Mouse (Mus musculus): ENCODE results near the gene Lamp1.

The Lamp1 gene

GRCm38 (mm10) chr8:13162098-13162497 lies 3.1 kb downstream of the Lamp1 start:
- DNase-seq (ENCODE audit: extremely low read depth, insufficient read length, low spot score): no peak

DNA sequence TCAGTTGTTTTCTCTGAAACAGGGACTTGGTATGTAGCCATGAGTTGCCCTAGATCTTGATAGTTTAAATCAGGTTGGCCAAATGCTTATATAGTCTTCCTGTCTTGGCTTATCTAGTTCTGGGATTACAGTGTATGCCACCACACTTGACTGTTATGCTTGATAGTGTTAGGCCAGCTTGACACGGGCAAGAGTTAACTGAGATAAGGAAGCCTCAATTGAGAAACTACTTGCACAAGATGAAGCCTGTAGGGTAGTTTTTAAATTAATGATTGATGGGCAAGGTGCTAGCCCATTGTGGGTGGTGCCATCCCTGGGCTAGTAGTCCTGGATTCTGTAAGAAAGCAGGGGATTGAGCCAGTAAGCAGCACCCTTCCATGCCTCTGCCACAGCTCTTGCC lies 4.6 kb downstream of the Lamp1 start:
- DNase-seq (ENCODE audit: extremely low read depth, insufficient read length, low spot score): no peak

DNA sequence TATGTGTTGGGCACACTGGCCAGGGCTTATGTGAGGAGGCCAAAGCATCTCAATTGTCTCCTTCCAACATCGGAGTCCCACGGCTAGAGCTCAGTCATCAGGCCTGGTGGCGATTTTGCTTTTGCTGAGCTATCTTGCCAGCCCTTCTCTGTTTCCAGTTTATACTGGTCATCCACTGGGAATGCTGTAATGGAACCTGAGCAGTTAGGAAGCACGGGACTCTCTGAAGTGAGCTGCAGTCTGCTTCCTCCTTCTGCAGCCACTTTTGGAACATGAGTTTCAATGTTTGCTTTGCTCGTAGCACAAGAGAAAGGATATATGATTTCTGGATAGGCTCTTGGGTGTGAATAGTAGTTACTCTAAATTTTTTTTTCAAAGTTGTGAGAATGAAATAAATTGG lies 5.4 kb downstream of the Lamp1 start:
- DNase-seq (ENCODE audit: extremely low read depth, insufficient read length, low spot score): no peak

GRCm38 (mm10) chr8:13170510-13170909 lies 11.5 kb downstream of the Lamp1 start:
- DNase-seq (ENCODE audit: extremely low read depth, insufficient read length, low spot score): no peak

DNA sequence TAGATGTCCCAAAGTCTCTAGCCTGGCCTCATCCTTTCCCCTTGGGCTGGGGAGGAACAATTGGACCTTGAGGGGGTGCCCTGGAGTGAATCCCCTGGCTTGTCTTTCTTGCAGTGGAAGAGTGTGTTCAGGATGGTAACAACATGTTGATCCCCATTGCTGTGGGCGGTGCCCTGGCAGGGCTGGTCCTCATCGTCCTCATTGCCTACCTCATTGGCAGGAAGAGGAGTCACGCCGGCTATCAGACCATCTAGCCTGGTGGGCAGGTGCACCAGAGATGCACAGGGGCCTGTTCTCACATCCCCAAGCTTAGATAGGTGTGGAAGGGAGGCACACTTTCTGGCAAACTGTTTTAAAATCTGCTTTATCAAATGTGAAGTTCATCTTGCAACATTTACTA lies 15.3 kb downstream of the Lamp1 start:
- no peak for DNase-seq (ENCODE audit: extremely low read depth, insufficient read length, low spot score)

DNA sequence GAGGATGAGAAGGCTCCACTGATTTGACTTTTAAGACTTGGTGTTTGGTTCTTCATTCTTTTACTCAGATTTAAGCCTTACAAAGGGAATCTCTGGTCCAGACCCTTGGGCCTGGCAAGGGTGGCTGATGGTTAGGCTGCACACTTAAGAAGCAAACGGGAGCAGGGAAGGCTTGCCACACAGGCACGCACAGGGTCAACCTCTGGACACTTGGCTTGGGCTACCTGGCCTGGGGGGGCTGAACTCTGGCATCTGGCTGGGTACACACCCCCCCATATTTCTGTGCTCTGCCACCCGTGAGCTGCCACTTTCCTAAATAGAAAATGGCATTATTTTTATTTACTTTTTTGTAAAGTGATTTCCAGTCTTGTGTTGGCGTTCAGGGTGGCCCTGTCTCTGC lies 15.8 kb downstream of the Lamp1 start:
- no peak for DNase-seq (ENCODE audit: extremely low read depth, insufficient read length, low spot score)

DNA sequence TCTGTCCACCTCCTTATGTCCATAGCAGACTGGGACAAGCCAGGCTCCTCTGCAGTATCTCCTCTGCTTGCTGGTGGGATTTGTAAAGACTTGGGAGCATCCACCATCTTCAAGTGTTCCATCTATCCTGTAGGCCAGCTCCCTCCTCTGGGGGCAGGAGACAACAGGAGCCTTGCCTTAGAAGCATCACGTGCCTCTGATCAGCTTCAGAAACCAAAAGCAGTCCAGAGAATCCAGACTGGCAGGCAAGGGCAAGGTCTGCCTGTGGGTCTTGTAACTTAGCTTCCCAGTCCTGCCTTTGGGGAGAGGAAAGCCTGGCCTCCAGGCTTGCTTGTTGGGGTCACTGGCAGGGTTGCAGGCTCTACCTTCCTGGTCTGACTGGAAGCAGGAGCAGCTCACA lies 16.7 kb downstream of the Lamp1 start:
- DNase-seq (ENCODE audit: extremely low read depth, insufficient read length, low spot score): no peak

DNA sequence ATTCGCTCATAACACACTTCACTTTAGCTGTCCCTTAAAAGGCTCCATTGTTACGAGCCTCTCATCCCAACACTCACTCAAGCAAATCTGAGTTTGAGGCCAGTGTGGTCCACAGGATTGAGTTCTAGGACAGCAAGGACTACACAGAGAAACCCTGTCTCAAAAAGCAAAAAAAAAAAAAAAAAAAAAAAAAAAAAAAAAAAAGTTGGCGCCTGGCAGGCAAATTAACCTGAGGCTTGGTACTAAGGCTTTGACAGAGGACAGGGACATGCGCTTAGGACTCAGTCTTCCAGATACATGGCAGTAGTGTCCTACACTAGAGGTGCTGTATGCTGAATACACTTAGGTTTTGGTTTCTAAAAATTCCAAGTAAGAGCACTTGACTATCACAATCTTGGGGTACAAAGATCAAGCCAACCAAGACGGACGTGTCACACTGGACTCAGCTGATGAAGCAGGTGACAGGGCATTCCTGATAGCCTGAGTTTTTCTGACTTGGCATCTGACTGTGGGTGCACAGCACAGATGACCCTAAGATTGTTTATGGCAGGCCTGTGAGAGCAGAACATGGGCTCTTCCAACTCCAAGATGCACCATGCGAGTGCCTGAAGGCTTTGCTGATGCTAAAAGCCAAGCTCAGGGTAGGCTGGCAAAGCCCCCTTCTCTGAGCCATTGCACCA lies 18.4 kb downstream of the Lamp1 start:
- no peak for DNase-seq (ENCODE audit: extremely low read depth, insufficient read length, low spot score)

DNA sequence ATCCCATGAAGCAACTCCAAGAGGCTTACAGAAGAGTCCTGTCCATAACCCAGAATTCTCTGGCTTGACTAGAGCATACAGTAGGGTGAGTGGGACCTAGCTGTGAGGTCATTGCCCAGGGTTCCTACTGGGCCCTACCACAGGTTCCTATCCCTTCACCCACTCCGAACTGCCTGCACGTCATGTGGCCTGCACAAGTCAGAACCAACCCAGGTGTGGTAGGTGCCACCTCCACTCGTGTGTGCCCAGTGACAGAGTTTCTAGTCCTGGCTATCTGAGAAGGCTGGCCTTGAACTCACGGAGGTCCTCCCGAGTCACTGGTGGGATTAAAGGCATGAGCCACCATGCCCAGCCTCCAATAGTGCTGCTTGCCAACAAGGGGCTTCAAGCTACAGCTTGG lies 19.2 kb downstream of the Lamp1 start:
- no peak for DNase-seq (ENCODE audit: extremely low read depth, insufficient read length, low spot score)

- no peak for DNase-seq (ENCODE audit: extremely low read depth, insufficient read length, low spot score)
These were observed 20.5 kb downstream of the Lamp1 start for GRCm38 (mm10) chr8:13179482-13179881.

DNA sequence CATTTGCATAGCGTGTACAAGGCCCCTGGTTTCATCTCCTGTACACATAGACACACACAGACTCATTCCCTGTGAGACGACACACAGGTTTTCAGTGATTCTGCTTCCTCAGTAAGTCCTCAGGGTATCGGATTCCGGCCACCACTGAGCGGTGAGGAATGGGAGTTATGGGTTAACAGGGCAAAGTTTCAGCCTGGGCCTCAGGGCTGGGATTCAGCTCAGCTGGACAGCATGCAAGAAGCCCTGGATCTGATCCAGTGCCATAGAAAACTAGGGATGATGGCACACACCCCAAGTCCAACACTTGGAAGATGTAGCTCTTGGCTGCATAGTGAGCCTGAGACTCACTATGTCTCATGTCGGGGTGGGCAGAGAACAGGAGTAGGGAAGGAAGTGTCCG lies 21.0 kb downstream of the Lamp1 start:
- DNase-seq (ENCODE audit: extremely low read depth, insufficient read length, low spot score): no peak

- no peak for DNase-seq (ENCODE audit: extremely low read depth, insufficient read length, low spot score)
These were observed 21.4 kb downstream of the Lamp1 start for GRCm38 (mm10) chr8:13180408-13180807.

- DNase-seq (ENCODE audit: extremely low read depth, insufficient read length, low spot score): no peak
These were observed 22.1 kb downstream of the Lamp1 start for GRCm38 (mm10) chr8:13180911-13181690.

DNA sequence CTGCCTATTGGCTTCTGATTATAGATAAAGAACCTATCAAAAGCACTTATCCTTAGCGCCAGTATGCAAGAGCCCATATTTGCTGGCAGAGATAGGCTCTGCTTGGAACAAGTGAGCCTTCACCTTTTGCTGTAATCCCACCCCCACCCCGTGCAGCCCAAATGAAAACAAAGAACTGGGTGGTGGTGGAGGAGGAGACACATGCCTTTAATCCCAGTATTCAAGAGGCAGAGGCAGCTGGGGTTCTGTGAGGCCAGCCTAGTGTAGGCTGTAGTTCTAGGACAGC lies 22.7 kb downstream of the Lamp1 start:
- DNase-seq (ENCODE audit: extremely low read depth, insufficient read length, low spot score): no peak

GRCm38 (mm10) chr8:13186819-13187218 lies 27.9 kb downstream of the Lamp1 start:
- no peak for DNase-seq (ENCODE audit: extremely low read depth, insufficient read length, low spot score)

- no peak for DNase-seq (ENCODE audit: extremely low read depth, insufficient read length, low spot score)
These were observed 28.3 kb downstream of the Lamp1 start for GRCm38 (mm10) chr8:13187229-13187628.

DNA sequence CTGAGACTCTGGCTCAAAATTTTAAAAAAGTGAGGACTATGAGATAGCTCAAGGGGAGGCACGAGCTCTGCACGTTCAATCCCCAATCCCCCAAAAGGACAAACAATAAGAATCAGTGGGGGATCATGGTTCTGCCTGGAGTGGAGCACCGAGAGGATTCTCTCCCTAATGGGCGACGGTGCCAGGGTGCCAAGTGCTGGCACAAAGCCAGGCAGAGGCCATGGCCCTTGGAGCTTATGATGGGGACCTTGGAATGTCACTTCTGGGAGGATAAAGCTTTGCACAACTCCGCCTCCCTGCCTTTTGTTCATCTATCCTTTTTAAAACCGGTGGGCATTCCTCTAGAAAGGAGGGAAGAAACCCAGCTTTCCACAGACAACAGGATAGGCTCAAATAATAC lies 28.7 kb downstream of the Lamp1 start:
- no peak for DNase-seq (ENCODE audit: extremely low read depth, insufficient read length, low spot score)

DNA sequence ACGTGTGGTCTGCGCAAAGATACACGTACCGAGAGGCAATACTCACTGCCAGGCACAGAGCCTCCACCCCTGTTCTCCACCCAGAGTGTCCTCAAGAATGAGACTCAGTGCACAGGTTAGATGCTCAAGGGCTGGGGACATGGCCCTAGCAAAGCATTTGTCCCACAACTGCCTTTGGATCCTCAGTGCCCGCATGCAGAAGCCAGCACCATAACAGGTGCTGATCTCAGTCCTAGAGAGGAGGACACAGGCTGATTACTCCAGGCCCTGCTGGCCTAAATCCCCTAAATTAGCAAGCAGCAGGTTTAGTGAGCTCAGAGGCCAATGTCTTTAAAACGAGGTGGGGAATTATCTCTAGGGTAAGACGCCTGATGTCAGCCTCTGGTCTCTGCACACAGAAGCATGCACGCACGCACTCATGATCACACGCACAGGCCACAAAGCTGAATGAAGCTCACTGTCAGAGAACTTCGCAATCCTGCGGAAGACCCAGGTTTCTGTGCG lies 29.1 kb downstream of the Lamp1 start:
- DNase-seq (ENCODE audit: extremely low read depth, insufficient read length, low spot score): no peak

DNA sequence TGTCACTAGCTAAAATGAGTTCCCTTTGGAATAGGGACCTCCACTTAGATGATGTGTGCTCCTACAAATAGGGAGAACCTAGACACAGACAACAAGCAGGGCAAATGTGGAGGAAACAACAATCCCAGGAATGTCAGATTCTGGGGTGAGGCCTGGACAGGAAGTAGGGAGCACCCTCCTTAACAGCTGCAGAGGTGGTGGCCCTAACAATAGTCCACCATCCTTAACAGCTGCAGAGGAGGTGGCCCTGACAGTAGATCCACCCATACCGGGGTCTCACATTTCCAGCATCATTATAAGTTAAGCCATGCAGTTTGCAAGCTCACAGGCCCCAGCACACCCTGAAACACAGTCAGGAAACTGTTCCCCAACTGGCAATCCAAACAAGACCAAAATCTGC lies 29.9 kb downstream of the Lamp1 start:
- DNase-seq (ENCODE audit: extremely low read depth, insufficient read length, low spot score): no peak

DNA sequence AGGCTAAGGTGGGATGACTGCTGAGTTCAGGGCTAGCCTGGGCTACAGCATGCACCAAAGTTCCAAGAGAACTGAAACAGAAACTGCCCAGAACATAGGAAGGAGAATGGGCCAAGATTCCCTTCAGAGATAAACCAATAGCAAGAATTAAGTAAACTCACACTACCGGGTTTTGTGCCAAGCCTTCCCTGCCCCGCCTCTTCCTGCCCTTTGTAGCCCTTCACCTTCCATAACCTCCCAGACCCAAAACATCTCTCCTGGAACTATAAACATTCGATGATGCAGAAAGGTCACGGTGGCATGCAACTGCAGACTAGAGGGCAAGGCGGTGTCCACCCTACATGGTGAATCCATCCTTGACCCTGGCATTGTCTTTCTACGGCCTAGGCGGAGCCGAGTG lies 31.3 kb downstream of the Lamp1 start:
- no peak for DNase-seq (ENCODE audit: extremely low read depth, insufficient read length, low spot score)

DNA sequence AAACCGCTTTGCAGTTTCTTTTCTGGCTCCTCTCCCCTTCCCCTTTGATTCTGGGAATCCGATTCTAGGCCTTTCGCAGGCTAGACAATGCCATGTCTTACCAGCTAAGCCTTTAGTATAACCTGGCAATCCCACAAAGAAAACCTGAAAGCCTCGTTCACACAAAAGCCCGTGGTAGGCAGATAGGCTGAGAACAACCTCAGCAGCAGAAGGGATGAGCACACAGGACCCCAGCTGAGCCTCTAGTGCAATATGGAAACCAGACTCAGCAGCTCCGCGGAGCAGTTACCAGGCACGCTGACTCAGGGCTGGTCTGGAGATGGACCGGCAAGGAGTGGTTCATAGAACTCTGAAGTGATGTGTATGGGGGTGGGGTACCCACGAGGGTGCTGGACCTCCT lies 35.9 kb downstream of the Lamp1 start:
- DNase-seq (ENCODE audit: extremely low read depth, insufficient read length, low spot score): no peak

- DNase-seq (ENCODE audit: extremely low read depth, insufficient read length, low spot score): no peak
These were observed 38.5 kb downstream of the Lamp1 start for GRCm38 (mm10) chr8:13197493-13197892.

All from 3134 (cell line).